Mouse (Mus musculus): ENCODE measurements at regions not wholly inside any gene's neighbourhood (a gene's known extent, or its start where the extent isn't known, plus 50 kb on each side); places are given as distances from the start of the nearest gene placed in this dataset.
"Not testable (repeated sequence)": the region's sequence is repeated elsewhere in the genome, so short reads cannot be mapped to it uniquely, and the experiment has no call there.

DNA sequence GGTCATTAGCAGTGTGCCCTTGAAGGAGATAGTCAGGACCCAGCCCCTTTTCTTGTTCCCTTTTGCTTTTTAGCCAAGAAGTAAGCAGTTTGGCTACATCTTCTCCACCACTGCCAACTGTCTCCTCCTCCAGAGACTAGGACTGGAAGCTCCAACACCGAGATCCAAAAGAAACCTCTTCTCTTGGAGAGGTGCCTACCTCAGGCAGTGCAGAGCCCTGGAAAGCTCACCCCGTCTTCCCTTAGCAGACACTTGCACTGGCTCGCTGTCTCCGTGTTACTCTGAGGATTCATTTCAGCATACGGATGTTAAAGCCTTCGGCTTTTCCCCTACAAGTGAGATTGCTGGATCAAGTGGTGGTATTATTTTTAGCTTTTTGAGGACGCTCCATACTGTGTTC lies 331.0 kb downstream of the Rapgef2 start:
- Histone ChIP-seq H3K9ac (no peak overlapping the region), H3K36me3 (no peaks in the 10 kb centered on the region), H3K27me3 (no peaks in the 10 kb centered on the region), H3K27ac (replicated peaks) (no peak overlapping the region), H3K9me3 (replicated peaks) (no peaks in the 10 kb centered on the region), H3K4me1 (no peaks in the 10 kb centered on the region), H3K4me2 (replicated peaks) (no peak overlapping the region), H3K4me3 (replicated peaks) (no peak overlapping the region)
- ATAC-seq (ENCODE audit: insufficient number of reproducible peaks, low FRiP score, low TSS enrichment, low read depth), result no peak
- 77% methylated on average over 7 of the region's 7 CpGs for WGBS

DNA sequence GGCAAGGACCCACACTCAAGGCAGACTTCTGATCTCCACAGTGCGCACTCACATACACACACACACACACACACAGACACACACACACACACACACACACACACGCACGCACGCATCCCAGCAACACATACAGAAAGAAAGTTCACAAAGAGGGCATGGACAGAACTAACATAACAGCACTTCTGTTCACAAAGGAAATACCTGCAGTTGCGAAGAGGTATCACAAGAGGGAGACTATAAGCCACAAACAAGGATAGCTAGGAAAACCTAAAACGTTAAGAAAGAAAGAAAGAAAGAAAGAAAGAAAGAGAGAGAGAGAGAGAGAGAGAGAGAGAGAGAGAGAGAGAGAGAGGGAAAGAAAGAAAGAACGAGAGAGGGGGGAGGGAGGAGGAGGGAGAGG lies 336.9 kb downstream of the Rapgef2 start:
- H3K9ac ChIP-seq; H3K9me3 ChIP-seq (replicated peaks); H3K27ac ChIP-seq (replicated peaks); H3K4me3 ChIP-seq (replicated peaks); H3K27me3 ChIP-seq; H3K36me3 ChIP-seq; H3K4me2 ChIP-seq (replicated peaks); H3K4me1 ChIP-seq; ATAC-seq (ENCODE audit: insufficient number of reproducible peaks, low FRiP score, low TSS enrichment, low read depth): not testable (repeated sequence)
- 76% methylated on average over 6 of the region's 7 CpGs for WGBS

DNA sequence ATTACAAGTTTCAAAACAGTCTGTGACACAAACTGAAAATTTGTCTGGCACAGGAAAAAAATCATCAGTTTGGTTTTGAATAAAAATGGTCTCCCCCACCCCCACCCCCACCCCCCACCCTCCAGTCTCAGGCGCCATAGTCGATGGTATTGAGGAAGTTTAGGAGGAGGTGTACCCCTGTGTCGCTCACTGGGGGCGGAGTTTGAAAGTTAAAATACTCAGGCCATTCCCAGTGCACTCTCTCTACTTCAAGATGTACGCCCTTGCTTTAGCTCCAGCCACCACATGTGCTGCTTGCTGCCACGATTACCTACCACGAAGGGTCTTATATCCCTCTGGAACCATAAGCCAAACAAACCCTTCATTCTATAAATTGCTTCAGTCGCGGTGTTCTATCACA lies 337.6 kb downstream of the Rapgef2 start:
- Histone ChIP-seq H3K4me2 (replicated peaks) (no peak overlapping the region), H3K9me3 (replicated peaks) (no peaks in the 10 kb centered on the region), H3K27ac (replicated peaks) (no peak overlapping the region), H3K9ac (no peak overlapping the region), H3K4me3 (replicated peaks) (no peak overlapping the region), H3K4me1 (no peaks in the 10 kb centered on the region), H3K36me3 (no peaks in the 10 kb centered on the region), H3K27me3 (no peaks in the 10 kb centered on the region)
- 88% methylated on average over 9 of the region's 9 CpGs for WGBS
- no peak for ATAC-seq (ENCODE audit: insufficient number of reproducible peaks, low FRiP score, low TSS enrichment, low read depth)

DNA sequence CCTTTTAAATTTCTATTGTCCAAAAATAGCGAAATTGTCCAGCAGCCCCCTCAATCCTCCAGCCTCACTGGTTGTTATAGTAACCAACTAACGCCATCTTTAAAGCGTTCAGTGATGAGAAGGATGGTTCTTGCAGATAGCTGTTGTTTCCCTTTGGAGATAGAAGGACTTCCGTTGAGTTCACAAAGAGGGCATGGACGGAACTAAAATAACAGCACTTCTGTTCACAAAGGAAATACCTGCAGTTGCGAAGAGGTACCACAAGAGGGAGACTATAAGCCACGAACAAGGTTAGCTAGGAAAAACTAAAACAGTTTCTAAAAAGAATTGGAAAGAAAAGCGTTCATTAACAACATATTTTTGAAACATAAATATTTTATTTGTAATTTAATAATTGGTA lies 338.1 kb downstream of the Rapgef2 start:
- 30% methylated on average over 8 of the region's 8 CpGs for WGBS
- Histone ChIP-seq H3K9me3 (replicated peaks) (no peaks in the 10 kb centered on the region), H3K36me3 (no peaks in the 10 kb centered on the region), H3K27ac (replicated peaks) (no peak overlapping the region), H3K27me3 (no peaks in the 10 kb centered on the region), H3K4me3 (replicated peaks) (no peak overlapping the region), H3K9ac (no peak overlapping the region), H3K4me2 (replicated peaks) (no peak overlapping the region), H3K4me1 (no peaks in the 10 kb centered on the region)
- ATAC-seq (ENCODE audit: insufficient number of reproducible peaks, low FRiP score, low TSS enrichment, low read depth), result no peak

DNA sequence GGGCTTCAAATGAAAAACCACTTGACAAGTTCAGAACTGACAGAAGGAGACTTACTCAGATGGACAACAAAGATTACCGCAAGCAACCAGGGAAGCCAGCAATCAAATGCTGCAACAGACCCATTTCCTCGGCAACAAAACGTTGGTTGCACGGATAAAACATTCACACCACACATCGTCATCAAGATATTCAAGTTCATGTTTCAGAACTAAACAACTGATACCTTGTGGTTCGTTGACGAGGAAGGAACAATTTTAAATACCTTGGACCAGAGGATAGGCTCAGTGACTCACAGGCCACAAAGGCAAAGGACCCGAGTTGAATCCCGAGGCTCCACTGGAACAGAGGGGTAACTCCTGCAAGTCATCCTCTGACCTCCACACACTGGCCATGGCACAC lies 339.1 kb downstream of the Rapgef2 start:
- no peak for ATAC-seq (ENCODE audit: insufficient number of reproducible peaks, low FRiP score, low TSS enrichment, low read depth)
- H3K9ac ChIP-seq, result no peak overlapping the region
- 72% methylated on average over 9 of the region's 9 CpGs for WGBS
- H3K27me3 ChIP-seq, result no peaks in the 10 kb centered on the region
- H3K36me3 ChIP-seq, result no peaks in the 10 kb centered on the region
- H3K4me1 ChIP-seq, result no peaks in the 10 kb centered on the region
- no peak overlapping the region for H3K4me2 ChIP-seq (replicated peaks)
- no peak overlapping the region for H3K27ac ChIP-seq (replicated peaks)
- H3K9me3 ChIP-seq (replicated peaks), result no peaks in the 10 kb centered on the region
- no peak overlapping the region for H3K4me3 ChIP-seq (replicated peaks)

DNA sequence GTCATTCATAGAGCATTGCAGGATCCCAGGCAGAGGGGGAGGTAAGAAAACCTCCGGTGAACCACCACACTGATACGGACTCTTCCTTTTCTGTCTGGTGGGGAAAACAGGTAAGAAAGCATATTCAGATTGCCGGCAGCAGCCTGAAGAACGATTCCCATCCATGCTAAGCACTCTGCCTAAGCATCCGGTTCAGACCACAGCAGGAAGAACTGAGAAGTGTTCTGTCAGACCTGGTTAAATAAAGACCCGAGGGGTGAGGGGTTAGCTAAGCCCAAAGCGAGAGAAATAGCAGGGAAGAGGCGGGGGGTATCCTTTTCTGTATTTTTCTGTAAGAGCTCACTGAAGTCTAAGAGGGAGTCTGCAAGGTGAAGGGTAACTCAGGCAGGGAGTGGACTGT lies 342.1 kb downstream of the Rapgef2 start:
- ATAC-seq (ENCODE audit: insufficient number of reproducible peaks, low FRiP score, low TSS enrichment, low read depth), result no peak
- Histone ChIP-seq H3K9me3 (replicated peaks) (no peaks in the 10 kb centered on the region), H3K4me3 (replicated peaks) (no peak overlapping the region), H3K36me3 (no peaks in the 10 kb centered on the region), H3K4me1 (no peaks in the 10 kb centered on the region), H3K9ac (no peak overlapping the region), H3K27ac (replicated peaks) (no peak overlapping the region), H3K27me3 (no peaks in the 10 kb centered on the region), H3K4me2 (replicated peaks) (no peak overlapping the region)
- 78% methylated on average over 8 of the region's 8 CpGs for WGBS

DNA sequence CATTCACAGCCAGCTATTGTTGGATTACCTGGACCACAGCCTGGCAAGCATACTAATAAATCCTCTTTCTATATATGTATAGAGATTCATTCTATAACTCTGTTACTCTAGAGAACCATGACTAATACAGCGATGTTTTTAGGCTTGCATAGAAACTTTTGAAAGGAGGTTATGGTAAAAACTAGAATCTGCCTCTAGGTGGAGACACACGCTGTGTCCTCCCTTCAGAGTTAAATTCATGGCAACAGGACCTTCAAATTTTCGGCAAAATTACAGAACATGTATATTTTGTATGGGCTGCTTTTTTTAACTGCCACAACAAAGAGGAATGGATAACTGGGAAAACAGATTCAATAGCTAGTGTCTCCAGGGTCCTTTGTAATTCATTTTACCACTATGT lies 353.3 kb downstream of the Rapgef2 start:
- Histone ChIP-seq H3K9me3 (replicated peaks) (no peaks in the 10 kb centered on the region), H3K36me3 (no peaks in the 10 kb centered on the region), H3K4me2 (replicated peaks) (no peak overlapping the region), H3K4me1 (no peaks in the 10 kb centered on the region), H3K27me3 (no peaks in the 10 kb centered on the region), H3K4me3 (replicated peaks) (no peak overlapping the region), H3K9ac (no peak overlapping the region), H3K27ac (replicated peaks) (no peak overlapping the region)
- 74% methylated on average over 3 of the region's 3 CpGs for WGBS
- ATAC-seq (ENCODE audit: insufficient number of reproducible peaks, low FRiP score, low TSS enrichment, low read depth), result no peak

DNA sequence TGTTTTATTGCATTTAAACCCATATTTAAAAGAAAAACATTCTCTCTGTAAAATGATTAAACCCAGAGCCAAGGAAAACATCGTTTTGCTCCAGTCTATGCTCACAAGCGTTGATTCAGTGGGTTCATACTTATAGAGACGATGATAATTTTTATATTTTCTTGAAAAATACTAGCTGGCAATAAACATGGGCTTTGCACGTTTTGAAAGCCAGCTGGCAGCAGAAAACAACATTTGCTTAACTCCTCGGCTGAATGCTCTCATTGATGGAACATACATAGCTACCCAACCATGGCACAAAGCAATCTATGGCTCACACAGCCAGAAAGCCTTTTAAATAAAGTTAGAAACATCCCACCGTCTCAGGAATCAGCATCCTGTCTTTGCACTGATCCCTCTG lies 366.5 kb downstream of the Rapgef2 start:
- Histone ChIP-seq H3K27ac (replicated peaks) (no peak overlapping the region), H3K9me3 (replicated peaks) (no peaks in the 10 kb centered on the region), H3K4me1 (no peaks in the 10 kb centered on the region), H3K4me3 (replicated peaks) (no peak overlapping the region), H3K9ac (no peak overlapping the region), H3K27me3 (no peaks in the 10 kb centered on the region), H3K4me2 (replicated peaks) (no peak overlapping the region), H3K36me3 (no peaks in the 10 kb centered on the region)
- ATAC-seq (ENCODE audit: insufficient number of reproducible peaks, low FRiP score, low TSS enrichment, low read depth), result no peak
- 51% methylated on average over 6 of the region's 6 CpGs for WGBS

DNA sequence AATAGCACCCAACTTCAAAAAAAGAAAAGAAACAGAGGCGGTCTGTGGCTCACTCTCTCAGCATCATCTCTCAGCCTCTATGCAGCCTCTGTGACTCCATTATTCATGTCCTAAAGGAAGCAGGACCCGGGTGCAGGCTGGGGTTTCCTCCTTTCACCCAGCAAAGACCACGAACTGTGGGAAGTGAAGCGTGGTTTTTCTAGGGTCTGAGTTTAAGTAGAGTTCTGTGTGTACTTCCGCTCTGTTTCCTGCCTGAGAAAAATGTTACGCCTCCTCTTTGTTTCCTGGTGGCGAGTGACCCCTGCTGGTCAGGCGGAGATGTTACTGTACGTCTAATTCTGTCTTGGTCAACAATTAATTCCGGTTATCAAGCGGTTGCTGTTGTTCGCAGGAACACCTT lies 366.9 kb downstream of the Rapgef2 start:
- H3K9ac ChIP-seq, result no peak overlapping the region
- H3K4me2 ChIP-seq (replicated peaks), result peak overlapping the region; percentile 45
- no peak overlapping the region for H3K27ac ChIP-seq (replicated peaks)
- no peak for ATAC-seq (ENCODE audit: insufficient number of reproducible peaks, low FRiP score, low TSS enrichment, low read depth)
- H3K4me1 ChIP-seq, result no peaks in the 10 kb centered on the region
- no peaks in the 10 kb centered on the region for H3K9me3 ChIP-seq (replicated peaks)
- peak overlapping the region; percentile 29 for H3K4me3 ChIP-seq (replicated peaks)
- H3K36me3 ChIP-seq, result no peaks in the 10 kb centered on the region
- no peaks in the 10 kb centered on the region for H3K27me3 ChIP-seq
- WGBS, result 15% methylated on average over 12 of the region's 12 CpGs

DNA sequence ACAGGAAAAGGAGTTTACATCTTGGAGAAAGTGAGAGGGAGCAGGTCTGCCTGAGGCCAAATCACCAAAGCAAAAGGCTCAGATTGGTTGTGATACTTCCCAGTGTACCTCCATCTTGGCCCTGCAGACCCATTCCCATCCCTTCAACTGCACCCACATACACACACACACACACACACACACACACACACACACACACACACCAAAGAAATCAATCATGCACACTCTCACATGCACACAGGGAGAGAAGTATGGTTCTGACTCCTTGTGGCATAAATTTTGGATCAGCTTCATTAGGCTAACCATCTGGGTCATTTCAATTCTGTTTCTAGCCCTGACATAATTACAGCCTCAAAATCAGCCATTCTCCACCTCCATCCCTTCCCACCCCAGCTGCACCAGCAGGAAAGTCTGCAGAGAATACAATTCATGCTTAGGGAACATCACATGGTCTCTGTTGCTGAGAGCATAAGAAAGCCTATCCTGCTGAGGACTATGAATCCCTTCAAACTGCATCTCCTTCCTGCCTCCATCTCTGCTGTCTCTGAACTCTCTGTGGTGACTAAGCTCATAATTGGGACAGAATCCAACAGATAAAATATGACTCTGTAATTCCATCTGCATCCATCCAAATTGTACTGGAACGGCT lies 378.0 kb downstream of the Rapgef2 start:
- Histone ChIP-seq H3K36me3 (no peaks in the 10 kb centered on the region), H3K27ac (replicated peaks) (no peak overlapping the region), H3K4me1 (no peaks in the 10 kb centered on the region), H3K4me2 (replicated peaks) (no peak overlapping the region), H3K27me3 (no peaks in the 10 kb centered on the region), H3K9ac (no peak overlapping the region), H3K4me3 (replicated peaks) (no peak overlapping the region), H3K9me3 (replicated peaks) (no peaks in the 10 kb centered on the region)
- ATAC-seq (ENCODE audit: insufficient number of reproducible peaks, low FRiP score, low TSS enrichment, low read depth), result no peak
- WGBS, result 49% methylated on average over 1 of the region's 1 CpGs

DNA sequence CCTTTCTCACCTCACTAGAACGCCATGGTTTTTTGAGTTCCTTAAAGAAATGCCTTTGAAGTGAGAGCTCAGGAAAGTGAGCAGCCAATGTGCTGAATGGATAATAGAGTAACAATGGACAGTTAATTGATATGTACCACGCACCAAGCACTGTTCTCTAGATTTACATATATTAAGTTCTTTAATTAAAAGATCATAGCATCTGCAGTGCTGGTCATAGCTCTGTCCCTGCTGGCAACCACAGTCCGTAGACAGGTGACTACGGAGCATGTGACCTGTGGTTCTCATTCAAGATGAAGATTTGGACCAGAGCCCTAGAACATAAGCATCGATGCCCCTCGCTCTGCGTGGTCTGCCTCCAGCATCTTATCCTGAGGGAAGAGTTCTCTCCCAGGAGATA lies 378.5 kb downstream of the Rapgef2 start:
- H3K4me1 ChIP-seq, result no peaks in the 10 kb centered on the region
- no peak overlapping the region for H3K4me2 ChIP-seq (replicated peaks)
- H3K9me3 ChIP-seq (replicated peaks), result no peaks in the 10 kb centered on the region
- no peak overlapping the region for H3K4me3 ChIP-seq (replicated peaks)
- H3K27me3 ChIP-seq, result no peaks in the 10 kb centered on the region
- no peaks in the 10 kb centered on the region for H3K36me3 ChIP-seq
- no peak for ATAC-seq (ENCODE audit: insufficient number of reproducible peaks, low FRiP score, low TSS enrichment, low read depth)
- H3K27ac ChIP-seq (replicated peaks), result no peak overlapping the region
- H3K9ac ChIP-seq, result no peak overlapping the region
- 86% methylated on average over 7 of the region's 7 CpGs for WGBS

DNA sequence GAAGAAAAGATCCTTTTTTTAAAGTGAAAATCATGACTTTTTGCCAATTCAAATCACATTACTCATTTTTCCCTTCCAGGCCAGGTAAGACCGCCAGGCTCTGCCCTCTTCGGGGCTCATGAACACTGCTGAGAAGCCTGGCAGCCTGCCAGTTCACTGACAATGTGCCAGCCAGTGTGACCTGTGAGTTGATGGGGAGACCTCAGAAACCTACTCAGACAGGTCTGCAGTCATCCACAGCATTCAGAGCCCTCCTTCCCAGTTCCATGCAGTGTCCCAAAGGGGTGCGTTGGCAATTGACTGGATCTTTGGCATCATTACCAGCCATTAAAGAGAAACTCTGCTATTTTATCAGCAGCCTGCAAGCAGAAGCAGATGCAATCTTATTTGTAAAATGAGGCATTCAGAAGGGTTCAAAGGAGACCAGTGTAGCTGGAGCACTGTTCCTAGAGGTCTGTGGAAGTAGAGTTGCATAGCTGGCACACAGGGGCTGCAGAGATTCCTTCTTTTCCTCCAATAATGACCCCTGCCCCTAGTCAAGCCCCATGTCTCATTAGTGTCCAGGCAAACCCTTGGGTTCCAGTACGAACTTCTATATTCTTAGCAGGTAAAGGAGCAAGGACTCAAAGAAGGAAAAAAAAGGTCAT lies 384.4 kb downstream of the Rapgef2 start:
- Histone ChIP-seq H3K9me3 (replicated peaks) (no peaks in the 10 kb centered on the region), H3K9ac (no peak overlapping the region), H3K4me1 (peaks cover 6% of the 10 kb centered on the region; the same call in 1 of the 2 replicates), H3K27ac (replicated peaks) (no peak overlapping the region), H3K4me3 (replicated peaks) (no peak overlapping the region), H3K27me3 (no peaks in the 10 kb centered on the region), H3K36me3 (no peaks in the 10 kb centered on the region), H3K4me2 (replicated peaks) (no peak overlapping the region)
- peak; percentile 61 for ATAC-seq (ENCODE audit: insufficient number of reproducible peaks, low FRiP score, low TSS enrichment, low read depth)
- 47% methylated on average over 4 of the region's 4 CpGs for WGBS
